8 mouse cellular contexts compared by ENCODE assay signal in the genomic region with DNA sequence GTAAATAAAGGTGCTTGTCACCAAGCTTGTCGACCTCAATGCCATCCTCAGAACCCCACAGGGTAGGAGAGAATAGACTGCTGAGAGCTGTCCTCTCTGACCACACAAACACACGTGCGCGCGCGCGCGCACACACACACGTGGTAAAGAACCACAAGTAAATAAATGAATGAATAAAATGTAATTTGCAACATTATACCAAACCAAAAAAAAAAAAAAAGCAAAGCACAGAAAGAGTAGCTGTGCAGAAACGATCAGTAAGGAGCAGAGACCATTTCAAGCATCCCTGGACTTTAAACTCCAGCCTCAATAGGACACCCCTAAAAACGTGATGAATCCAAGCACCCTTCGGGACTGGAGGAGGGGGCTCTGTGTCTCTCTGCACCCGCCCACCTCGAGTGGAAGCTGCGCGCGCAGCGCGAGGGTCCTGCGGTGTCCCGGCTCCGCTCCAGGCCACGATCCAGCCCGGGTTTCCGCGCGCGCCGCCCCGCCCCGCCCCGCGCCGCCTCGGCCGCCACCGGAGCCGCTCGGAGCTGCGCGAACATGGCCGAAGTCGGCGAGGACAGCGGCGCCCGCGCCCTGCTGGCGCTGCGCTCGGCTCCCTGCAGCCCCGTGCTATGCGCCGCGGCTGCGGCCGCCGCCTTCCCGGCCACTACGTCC. TPM values are rescaled to one million over a fixed set of nuclear protein-coding genes. Genes with fewer than 3 reads are reported as not detected.
DNase-seq lines count a peak whose midpoint lies in the region; ATAC-seq lines count a peak whose summit lies in the region.

Gene Foxk1 (plus strand): TSS at position 517 of the 660 bp plus-strand sequence.

- 4% methylated on average over 60 of the region's 60 CpGs for WGBS in heart, embryonic 12.5 days
- WGBS in kidney, embryonic 16.5 days, result under 1% methylated on average over 43 of the region's 60 CpGs

- peaks cover 47% of the 10 kb centered on the region for H3K4me1 ChIP-seq in erythroblast, embryonic 14.5 days (ENCODE audit: control insufficient read depth)
- H3K4me1 ChIP-seq in heart, embryonic 12.5 days (replicated peaks), result peaks cover 43% of the 10 kb centered on the region
- H3K4me1 ChIP-seq in kidney, embryonic 16.5 days (ENCODE audit: insufficient read depth, low read length), result peaks cover 48% of the 10 kb centered on the region

- no peaks in the 10 kb centered on the region for H3K27me3 ChIP-seq in erythroblast, embryonic 14.5 days (ENCODE audit: control insufficient read depth)
- H3K27me3 ChIP-seq in heart, embryonic 12.5 days (replicated peaks), result no peaks in the 10 kb centered on the region
- no peaks in the 10 kb centered on the region for H3K27me3 ChIP-seq in kidney, embryonic 16.5 days (ENCODE audit: insufficient read depth, low read length)

- ATAC-seq in heart, embryonic 12.5 days (ENCODE audit: insufficient number of reproducible peaks, low FRiP score), result peak; percentile 91
- ATAC-seq in kidney, embryonic 16.5 days (ENCODE audit: low FRiP score, low TSS enrichment), result peak; percentile 91

- peak within 1 kb of the TSS; percentile 99 for H3K9ac ChIP-seq in heart, embryonic 12.5 days
- peak within 1 kb of the TSS; percentile 92 for H3K9ac ChIP-seq in kidney, embryonic 16.5 days (replicated peaks; ENCODE audit: low read length)

- H3K36me3 ChIP-seq in erythroblast, embryonic 14.5 days (ENCODE audit: control insufficient read depth), result peaks cover 14% of the 10 kb centered on the region
- peaks cover 3% of the 10 kb centered on the region; the same call in 1 of the 2 replicates for H3K36me3 ChIP-seq in heart, embryonic 12.5 days
- H3K36me3 ChIP-seq in kidney, embryonic 16.5 days (ENCODE audit: insufficient read depth, low read length), result no peaks in the 10 kb centered on the region; the same call in 1 of the 2 replicates

- DNase-seq in CD4-positive, CD25-positive, alpha-beta regulatory T cell, adult 2 months (ENCODE audit: low read depth, low spot score), result peak; percentile 91
- peak; percentile 79 for DNase-seq in brain, embryonic 18.5 days (ENCODE audit: low read depth, low spot score)
- DNase-seq in liver, result peak; percentile 90
- DNase-seq in monocyte, adult 2 months (ENCODE audit: low read depth in 1 of 2, low spot score in 2 of 2), result peak; percentile 39 to 76
- DNase-seq in spleen, postnatal 14 days (ENCODE audit: low spot score in 2 of 2), result peak; percentile 87 to 91

- peak within 1 kb of the TSS; percentile 85 for H3K4me3 ChIP-seq in erythroblast, embryonic 14.5 days (replicated peaks)
- H3K4me3 ChIP-seq in heart, embryonic 12.5 days, result peak within 1 kb of the TSS; percentile 98
- H3K4me3 ChIP-seq in kidney, embryonic 16.5 days (ENCODE audit: low read length), result peak within 1 kb of the TSS; percentile 98

- H3K4me2 ChIP-seq in heart, embryonic 12.5 days, result peak within 1 kb of the TSS; percentile 93
- H3K4me2 ChIP-seq in kidney, embryonic 16.5 days (replicated peaks; ENCODE audit: low read depth, low read length), result peak within 1 kb of the TSS; percentile 94

- H3K27ac ChIP-seq in heart, embryonic 12.5 days (ENCODE audit: poor library complexity, severe bottlenecking), result peak within 1 kb of the TSS; percentile 90
- peak within 1 kb of the TSS; percentile 85 for H3K27ac ChIP-seq in kidney, embryonic 16.5 days (ENCODE audit: low read length)

- H3K9me3 ChIP-seq in erythroblast, embryonic 14.5 days (ENCODE audit: control insufficient read depth, low read length), result no peaks in the 10 kb centered on the region
- H3K9me3 ChIP-seq in heart, embryonic 12.5 days (replicated peaks), result no peaks in the 10 kb centered on the region
- no peaks in the 10 kb centered on the region for H3K9me3 ChIP-seq in kidney, embryonic 16.5 days (ENCODE audit: low read length)

RNA-seq across cellular contexts. Expression of gene Foxk1, which starts in this region (rescaled TPM):
- polyA plus RNA-seq in erythroblast, embryonic 14.5 days (2012), result 0.77 and 0.91 TPM in 2 replicates
- 5.8 and 7.2 TPM in 2 replicates for polyA plus RNA-seq in heart, embryonic 12.5 days (2016; fragmentation: Nextera tagmentation; extraction: Ambion mirVana)
- 3.6 and 4.4 TPM in 2 replicates for polyA plus RNA-seq in kidney, embryonic 16.5 days (2015; fragmentation: Nextera tagmentation; extraction: Ambion mirVana)

Comparison
In these comparisons a context has a peak if more than half of its experiments do, and no peak if none do; other contexts are left out.
1. Peak in every context shown above with its lines: DNase-seq, ATAC-seq, H3K4me3 ChIP-seq and H3K27ac ChIP-seq.